Mouse (Mus musculus): ENCODE data around the gene Gdpd5. TPM values are rescaled to one million over a fixed set of nuclear protein-coding genes. Genes with fewer than 3 reads are reported as not detected.

Gene Gdpd5
- total and polyA plus RNA-seq, 3 experiments: 0.16 to 0.49 TPM; not detected in 1

DNA sequence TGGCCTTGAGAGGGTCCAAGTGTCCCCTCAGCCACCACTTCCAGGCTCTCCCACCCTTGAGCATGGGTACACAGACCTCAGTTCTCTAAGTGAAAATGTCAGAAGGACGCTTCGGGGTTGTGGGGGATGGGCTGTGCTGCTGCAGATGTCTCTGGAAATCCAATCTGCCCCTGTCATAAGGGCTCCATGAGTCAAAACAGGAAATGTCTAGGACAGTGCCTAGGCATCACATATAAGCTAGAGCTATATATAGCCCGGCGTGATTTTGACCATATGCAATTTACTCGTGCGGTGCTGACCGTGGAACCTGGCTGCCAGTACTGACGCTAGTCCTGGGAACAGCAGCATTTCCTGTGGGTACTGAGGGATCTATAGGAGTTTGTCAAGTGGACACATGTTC lies 20.2 kb downstream of the Gdpd5 start:
- Histone ChIP-seq H3K27me3 (ENCODE audit: insufficient read depth, low read length) (peaks cover 33% of the 10 kb centered on the region), H3K4me3 (ENCODE audit: low read depth, low read length) (no peak overlapping the region), H3K9me3 (replicated peaks) (no peaks in the 10 kb centered on the region), H3K36me3 (replicated peaks) (no peaks in the 10 kb centered on the region), H3K4me1 (ENCODE audit: insufficient read depth, low read depth, low read length) (peaks cover 7% of the 10 kb centered on the region; the same call in 1 of the 2 replicates)
- ATAC-seq (ENCODE audit: extremely low read depth, insufficient number of reproducible peaks, low FRiP score, poor library complexity, severe bottlenecking): no peak
- TF ChIP-seq GATA1 (IDR thresholded peaks at IDR 0.05; ENCODE audit: borderline replicate concordance, low read length) (no peak), GATA2 (IDR thresholded peaks at IDR 0.05; ENCODE audit: borderline replicate concordance, low read depth, low read length) (no peak), CTCF (IDR thresholded peaks at IDR 0.05; ENCODE audit: low read depth, low read length) (no peak), POLR2AphosphoS5 (IDR thresholded peaks at IDR 0.05; ENCODE audit: insufficient replicate concordance, low read depth, low read length) (no peak)
- no peak for DNase-seq (ENCODE audit: low spot score)

GRCm38 (mm10) chr7:99402477-99402876 lies 21.3 kb downstream of the Gdpd5 start:
- Histone ChIP-seq H3K4me1 (ENCODE audit: insufficient read depth, low read depth, low read length) (peaks cover 10% of the 10 kb centered on the region), H3K27me3 (ENCODE audit: insufficient read depth, low read length) (peaks cover 25% of the 10 kb centered on the region), H3K36me3 (replicated peaks) (no peaks in the 10 kb centered on the region), H3K4me3 (ENCODE audit: low read depth, low read length) (no peak overlapping the region), H3K9me3 (replicated peaks) (no peaks in the 10 kb centered on the region)
- DNase-seq (ENCODE audit: low spot score) (no peak), ATAC-seq (ENCODE audit: extremely low read depth, insufficient number of reproducible peaks, low FRiP score, poor library complexity, severe bottlenecking) (no peak)
- TF ChIP-seq GATA2 (IDR thresholded peaks at IDR 0.05; ENCODE audit: borderline replicate concordance, low read depth, low read length) (no peak), POLR2AphosphoS5 (IDR thresholded peaks at IDR 0.05; ENCODE audit: insufficient replicate concordance, low read depth, low read length) (no peak), CTCF (IDR thresholded peaks at IDR 0.05; ENCODE audit: low read depth, low read length) (no peak), TAL1 (conservative IDR thresholded peaks at IDR 0.05; ENCODE audit: low read depth, low read length) (no peak), GATA1 (IDR thresholded peaks at IDR 0.05; ENCODE audit: borderline replicate concordance, low read length) (no peak)

- no peak for ATAC-seq (ENCODE audit: extremely low read depth, insufficient number of reproducible peaks, low FRiP score, poor library complexity, severe bottlenecking)
- peaks cover 23% of the 10 kb centered on the region for H3K27me3 ChIP-seq (ENCODE audit: insufficient read depth, low read length)
- peaks cover 18% of the 10 kb centered on the region for H3K4me1 ChIP-seq (ENCODE audit: insufficient read depth, low read depth, low read length)
- TF ChIP-seq POLR2AphosphoS5 (IDR thresholded peaks at IDR 0.05; ENCODE audit: insufficient replicate concordance, low read depth, low read length): no peak
- TF ChIP-seq CTCF (IDR thresholded peaks at IDR 0.05; ENCODE audit: low read depth, low read length): no peak
- TF ChIP-seq GATA2 (IDR thresholded peaks at IDR 0.05; ENCODE audit: borderline replicate concordance, low read depth, low read length): no peak
- no peak for TF ChIP-seq TAL1 (conservative IDR thresholded peaks at IDR 0.05; ENCODE audit: low read depth, low read length)
- DNase-seq (ENCODE audit: low spot score): no peak
- no peaks in the 10 kb centered on the region for H3K36me3 ChIP-seq (replicated peaks)
- no peaks in the 10 kb centered on the region for H3K9me3 ChIP-seq (replicated peaks)
- no peak overlapping the region for H3K4me3 ChIP-seq (ENCODE audit: low read depth, low read length)
Observed at GRCm38 (mm10) chr7:99403254-99403653, 22.0 kb downstream of the Gdpd5 start.

DNA sequence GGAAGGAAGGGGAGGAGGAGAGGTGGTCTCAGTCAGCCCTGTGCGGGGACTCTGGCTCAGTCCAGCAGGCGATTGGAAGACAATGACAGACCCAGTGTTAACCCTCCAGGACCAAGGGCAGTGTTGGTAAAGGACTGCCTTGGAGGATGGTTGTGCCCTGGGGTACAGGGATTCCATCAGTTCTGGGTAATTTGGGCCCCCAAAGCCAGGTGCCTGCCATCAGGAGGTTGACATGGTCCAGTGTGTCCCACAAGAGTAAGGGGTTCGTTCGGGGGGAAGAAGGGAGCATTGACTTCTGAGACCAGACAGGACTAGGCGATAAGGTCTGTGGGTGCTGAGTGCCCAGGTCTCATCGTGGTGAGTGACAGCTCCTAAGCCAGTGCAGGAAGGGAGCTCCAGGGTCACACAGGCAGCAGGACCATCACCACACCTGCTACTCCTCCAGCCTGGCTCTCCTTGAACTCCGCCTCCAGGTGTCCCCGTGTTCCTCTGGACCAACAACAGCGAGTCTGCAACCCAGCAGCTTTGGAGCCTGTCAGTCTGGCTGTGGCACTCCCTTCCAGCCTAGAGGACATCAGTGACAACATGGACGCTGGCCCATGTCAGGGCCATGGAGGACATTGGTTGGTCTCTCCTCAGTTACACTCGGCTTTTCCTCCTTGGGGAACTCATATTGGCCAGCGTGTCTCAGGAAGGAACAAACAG lies 23.0 kb downstream of the Gdpd5 start:
- DNase-seq (ENCODE audit: low spot score) (no peak), ATAC-seq (ENCODE audit: extremely low read depth, insufficient number of reproducible peaks, low FRiP score, poor library complexity, severe bottlenecking) (no peak)
- Histone ChIP-seq H3K36me3 (replicated peaks) (no peaks in the 10 kb centered on the region), H3K4me1 (ENCODE audit: insufficient read depth, low read depth, low read length) (peaks cover 19% of the 10 kb centered on the region), H3K9me3 (replicated peaks) (no peaks in the 10 kb centered on the region), H3K4me3 (ENCODE audit: low read depth, low read length) (no peak overlapping the region), H3K27me3 (ENCODE audit: insufficient read depth, low read length) (peaks cover 20% of the 10 kb centered on the region)
- no peak for TF ChIP-seq CTCF (IDR thresholded peaks at IDR 0.05; ENCODE audit: low read depth, low read length)
- TF ChIP-seq GATA2 (IDR thresholded peaks at IDR 0.05; ENCODE audit: borderline replicate concordance, low read depth, low read length): no peak
- no peak for TF ChIP-seq GATA1 (IDR thresholded peaks at IDR 0.05; ENCODE audit: borderline replicate concordance, low read length)
- TF ChIP-seq TAL1 (conservative IDR thresholded peaks at IDR 0.05; ENCODE audit: low read depth, low read length): no peak
- no peak for TF ChIP-seq POLR2AphosphoS5 (IDR thresholded peaks at IDR 0.05; ENCODE audit: insufficient replicate concordance, low read depth, low read length)

DNA sequence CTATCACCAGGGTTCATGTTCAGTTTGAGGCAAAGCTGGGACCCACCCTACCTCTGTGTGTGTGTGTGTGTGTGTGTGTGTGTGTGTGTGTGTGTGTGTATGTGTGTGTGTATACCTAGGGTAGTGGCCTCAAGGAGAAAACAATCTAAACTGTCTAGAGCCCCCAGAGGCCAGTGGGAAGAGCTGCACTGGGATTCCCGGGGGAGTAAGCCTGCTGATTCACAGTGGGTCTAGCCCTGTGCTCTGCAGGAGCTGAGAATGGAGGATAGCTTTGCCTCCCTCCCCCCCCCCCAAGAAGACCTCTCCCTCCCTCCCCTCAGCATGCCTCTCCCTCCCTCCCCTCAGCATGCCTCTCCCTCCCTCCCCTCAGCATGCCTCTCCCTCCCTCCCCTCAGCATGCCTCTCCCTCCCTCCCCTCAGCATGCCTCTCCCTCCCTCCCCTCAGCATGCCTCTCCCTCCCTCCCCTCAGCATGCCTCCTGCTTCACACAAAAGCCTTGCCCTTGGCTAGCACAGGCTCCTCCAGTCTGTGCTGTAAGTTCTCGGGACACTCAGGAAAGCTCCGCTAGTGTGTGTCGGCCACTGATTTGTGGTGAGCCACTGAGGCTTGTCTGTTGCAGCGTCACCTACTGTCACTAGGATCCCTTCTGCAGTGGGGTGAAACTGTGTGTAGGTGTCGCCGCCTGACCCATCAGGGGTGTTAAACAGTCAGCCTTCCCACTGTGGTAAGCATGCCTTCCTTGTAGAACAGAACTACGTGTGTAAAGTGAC lies 24.4 kb downstream of the Gdpd5 start:
- Histone ChIP-seq H3K4me3 (ENCODE audit: low read depth, low read length) (no peak overlapping the region), H3K27me3 (ENCODE audit: insufficient read depth, low read length) (peaks cover 20% of the 10 kb centered on the region), H3K36me3 (replicated peaks) (no peaks in the 10 kb centered on the region), H3K4me1 (ENCODE audit: insufficient read depth, low read depth, low read length) (peaks cover 19% of the 10 kb centered on the region), H3K9me3 (replicated peaks) (no peaks in the 10 kb centered on the region)
- DNase-seq (ENCODE audit: low spot score): no peak
- no peak for ATAC-seq (ENCODE audit: extremely low read depth, insufficient number of reproducible peaks, low FRiP score, poor library complexity, severe bottlenecking)
- no peak for TF ChIP-seq GATA2 (IDR thresholded peaks at IDR 0.05; ENCODE audit: borderline replicate concordance, low read depth, low read length)
- no peak for TF ChIP-seq CTCF (IDR thresholded peaks at IDR 0.05; ENCODE audit: low read depth, low read length)
- TF ChIP-seq TAL1 (conservative IDR thresholded peaks at IDR 0.05; ENCODE audit: low read depth, low read length): no peak
- TF ChIP-seq GATA1 (IDR thresholded peaks at IDR 0.05; ENCODE audit: borderline replicate concordance, low read length): no peak
- no peak for TF ChIP-seq POLR2AphosphoS5 (IDR thresholded peaks at IDR 0.05; ENCODE audit: insufficient replicate concordance, low read depth, low read length)

- TF ChIP-seq CTCF (IDR thresholded peaks at IDR 0.05; ENCODE audit: low read depth, low read length): no peak
- TF ChIP-seq TAL1 (conservative IDR thresholded peaks at IDR 0.05; ENCODE audit: low read depth, low read length): no peak
- TF ChIP-seq GATA2 (IDR thresholded peaks at IDR 0.05; ENCODE audit: borderline replicate concordance, low read depth, low read length): no peak
- TF ChIP-seq GATA1 (IDR thresholded peaks at IDR 0.05; ENCODE audit: borderline replicate concordance, low read length): no peak
- no peak for TF ChIP-seq POLR2AphosphoS5 (IDR thresholded peaks at IDR 0.05; ENCODE audit: insufficient replicate concordance, low read depth, low read length)
- Histone ChIP-seq H3K4me1 (ENCODE audit: insufficient read depth, low read depth, low read length) (peaks cover 19% of the 10 kb centered on the region), H3K36me3 (replicated peaks) (no peaks in the 10 kb centered on the region), H3K27me3 (ENCODE audit: insufficient read depth, low read length) (peaks cover 14% of the 10 kb centered on the region), H3K9me3 (replicated peaks) (no peaks in the 10 kb centered on the region), H3K4me3 (ENCODE audit: low read depth, low read length) (peak overlapping the region; percentile 35; the same call in 1 of the 2 replicates)
- peak; percentile 10 for DNase-seq (ENCODE audit: low spot score)
- ATAC-seq (ENCODE audit: extremely low read depth, insufficient number of reproducible peaks, low FRiP score, poor library complexity, severe bottlenecking): peak; percentile 54
Observed at GRCm38 (mm10) chr7:99407598-99407997, 26.4 kb downstream of the Gdpd5 start.
